Mouse (Mus musculus) cerebellum, postnatal 36 days (tissue): ENCODE measurements around the gene 1500011B03Rik.

Source experiments
- DNase-seq, 2 experiments: peaks; one replicate each; pipeline ENCODE4 v3.0.0; 2021 to 2022; ENCODE audit warnings: mixed read lengths in 2 of 2

1500011B03Rik gene

DNA sequence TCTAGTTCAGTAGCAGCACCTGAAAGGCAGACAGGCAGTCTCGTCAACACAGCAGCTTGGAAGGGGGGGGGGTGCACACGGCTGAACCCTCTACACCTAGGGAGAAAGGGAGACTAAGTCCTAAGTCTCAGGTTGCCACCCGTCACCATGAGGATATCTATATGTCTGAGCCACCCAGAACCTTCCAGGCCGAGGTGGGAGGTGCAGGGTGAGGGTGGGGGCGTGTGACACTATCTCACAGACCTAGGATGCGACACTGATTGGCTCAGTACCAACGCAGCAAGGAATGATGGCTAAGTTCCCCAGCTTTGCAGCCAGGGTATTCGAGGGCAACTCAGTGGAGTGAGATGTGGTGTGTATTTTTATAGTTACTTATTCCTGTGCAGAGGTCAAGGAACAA lies 14.9 kb downstream of the 1500011B03Rik start:
- no peak for DNase-seq

DNA sequence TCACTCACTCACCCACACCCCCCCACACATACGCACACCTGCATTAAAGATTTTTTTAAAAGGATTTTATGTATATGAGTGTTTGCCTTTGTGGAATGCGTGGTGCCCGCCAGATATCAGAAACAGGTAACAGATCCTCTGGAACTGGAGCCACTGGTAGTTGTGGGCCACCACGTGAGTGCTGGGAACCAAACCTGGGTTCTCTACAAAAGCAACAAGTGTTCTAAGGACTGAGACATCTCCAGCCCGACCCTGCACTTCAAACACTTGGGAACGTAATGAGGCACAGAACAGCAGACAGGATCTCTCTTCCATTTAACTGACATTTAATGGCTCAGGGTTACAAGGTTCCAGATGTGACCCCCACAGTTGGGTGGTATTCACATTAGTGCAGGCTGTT lies 15.4 kb downstream of the 1500011B03Rik start:
- DNase-seq = no peak

DNA sequence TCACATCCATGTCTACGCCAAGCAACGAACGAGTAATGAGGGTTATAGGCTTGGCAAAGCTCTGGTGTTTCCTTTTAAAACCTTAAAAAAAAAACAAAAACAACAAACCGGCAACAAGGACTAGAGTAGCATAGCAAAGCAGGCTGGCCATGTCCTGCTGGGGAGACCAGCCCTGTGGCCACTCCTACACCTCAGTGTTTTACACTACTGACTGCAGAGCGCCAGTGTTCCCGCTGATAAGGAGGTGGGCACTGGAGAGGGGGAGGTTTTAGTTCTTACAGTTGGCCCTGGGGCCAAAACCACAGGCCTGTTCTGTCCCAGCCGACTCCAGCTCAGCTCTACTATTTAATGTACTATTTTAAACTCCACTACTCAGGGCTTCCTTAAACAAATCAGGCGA lies 15.8 kb downstream of the 1500011B03Rik start:
- DNase-seq = no peak

DNA sequence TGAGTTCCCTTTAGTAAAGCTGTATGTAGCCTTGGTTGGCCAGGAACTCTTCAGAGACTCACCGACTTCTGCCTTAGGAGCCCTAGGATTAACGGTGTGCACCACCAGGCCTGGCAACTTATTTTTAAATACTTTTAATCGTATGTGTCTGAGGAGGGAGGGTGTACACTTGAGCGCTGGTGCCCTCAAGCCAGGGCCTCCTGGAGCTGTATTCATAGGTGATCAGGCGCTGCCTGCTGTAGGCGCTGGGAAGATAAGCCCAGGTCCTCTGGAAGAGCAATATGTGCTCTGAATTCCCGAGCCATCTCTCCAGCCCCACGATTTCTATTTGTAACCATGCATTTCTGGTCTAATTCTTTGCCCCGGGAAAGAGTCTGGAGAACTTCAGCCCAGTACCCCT lies 16.2 kb downstream of the 1500011B03Rik start:
- DNase-seq = no peak

DNA sequence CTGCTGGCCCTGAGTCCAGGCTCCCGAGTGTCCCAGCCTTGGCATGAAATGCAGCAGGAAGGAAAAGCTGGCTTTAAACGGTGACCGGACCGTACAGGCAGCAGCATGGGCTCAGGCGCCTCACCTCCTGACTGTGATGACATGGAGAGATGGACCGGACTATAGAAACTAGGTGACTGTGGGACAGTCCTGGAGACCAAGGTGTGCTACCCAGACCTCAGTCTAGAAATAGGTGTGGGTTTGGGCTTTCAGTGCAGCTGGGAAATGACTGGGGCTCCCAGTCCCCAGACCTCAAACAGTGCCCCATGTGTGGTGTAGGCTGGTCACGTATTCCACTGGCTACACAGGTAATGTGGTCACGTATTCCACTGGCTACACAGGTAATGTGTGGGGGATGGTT lies 16.6 kb downstream of the 1500011B03Rik start:
- DNase-seq = no peak

DNA sequence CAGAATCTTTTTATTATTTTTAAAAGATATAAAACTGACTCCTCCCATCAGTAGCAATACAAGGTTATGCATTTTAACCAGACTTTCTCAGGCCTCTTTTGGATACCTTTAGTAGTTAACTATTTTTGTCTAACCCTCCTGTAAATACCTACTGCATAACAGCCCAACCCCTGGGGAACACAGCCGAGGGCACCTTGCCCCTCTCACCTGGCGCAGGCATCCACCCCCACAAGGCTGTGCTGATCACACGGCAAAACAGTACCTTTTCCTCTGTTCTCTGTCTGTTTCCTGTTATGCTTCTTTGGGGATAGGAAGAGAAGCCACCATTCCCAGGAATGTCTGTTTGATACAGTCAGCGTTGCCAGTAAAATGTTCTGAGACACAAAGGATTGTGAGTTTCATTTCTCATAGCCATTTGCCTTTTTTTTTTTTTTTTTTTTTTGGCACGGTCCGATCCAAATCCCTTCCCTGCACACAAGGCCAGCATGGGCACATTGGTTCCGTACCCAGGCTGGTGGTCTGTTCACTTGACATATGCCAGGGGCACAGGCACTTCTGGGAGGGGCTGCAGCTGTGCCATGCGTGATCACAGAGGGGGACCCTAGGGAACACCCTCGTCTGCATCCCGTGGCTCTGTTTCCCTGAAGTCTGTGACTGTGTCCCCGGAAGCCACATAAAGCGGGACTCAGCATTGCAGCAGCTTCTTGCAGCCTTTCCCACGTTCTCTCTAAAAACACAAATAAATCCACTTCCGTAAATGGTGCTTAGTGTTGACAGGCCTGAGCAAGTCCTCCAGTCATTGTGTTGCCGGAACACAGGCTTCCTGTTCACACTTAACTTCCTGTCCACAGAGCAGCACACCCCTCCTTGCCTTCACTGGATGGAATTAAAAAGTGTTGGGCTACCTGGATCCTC lies 17.6 kb downstream of the 1500011B03Rik start:
- no peak for DNase-seq

DNA sequence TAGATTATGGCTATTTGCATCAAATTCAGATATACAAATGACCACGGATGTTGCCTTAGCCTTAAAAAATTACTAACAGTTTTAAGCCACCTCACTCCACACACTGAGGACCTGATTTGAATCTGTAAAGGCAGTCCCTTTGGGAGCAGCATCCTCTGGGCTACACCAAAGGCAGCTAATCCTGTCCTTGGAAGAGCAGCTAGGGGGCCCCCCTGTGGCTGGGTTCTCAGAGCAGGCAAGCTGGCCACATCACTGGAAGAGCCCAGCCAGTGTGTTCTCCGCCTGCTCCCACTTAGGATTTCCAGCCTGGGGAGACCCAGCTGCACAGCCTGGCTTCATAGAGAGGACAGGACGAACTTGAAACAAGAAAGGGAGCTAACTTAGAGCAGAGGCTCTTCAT lies 18.3 kb downstream of the 1500011B03Rik start:
- DNase-seq = peak; percentile 57 to 74

DNA sequence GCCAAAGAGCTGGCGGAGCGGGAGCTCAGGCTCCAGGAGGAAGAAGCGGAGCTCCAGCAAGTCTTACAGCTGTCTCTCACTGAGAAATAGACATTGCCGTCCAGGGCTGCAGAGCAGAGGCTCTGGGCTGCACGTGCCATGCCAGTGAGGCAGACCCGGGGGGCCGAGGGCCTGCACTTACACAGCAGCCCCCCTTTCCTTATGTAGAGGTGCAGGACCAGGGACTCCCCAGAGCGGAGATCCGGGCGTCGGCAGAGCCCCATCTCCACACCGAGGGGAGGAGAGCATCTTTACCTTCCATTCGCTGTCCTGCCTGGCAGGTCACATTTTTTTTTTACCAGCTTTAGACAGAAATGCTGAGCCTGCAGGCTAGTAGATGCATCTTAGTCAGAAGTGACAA lies 18.9 kb downstream of the 1500011B03Rik start:
- DNase-seq = no peak

DNA sequence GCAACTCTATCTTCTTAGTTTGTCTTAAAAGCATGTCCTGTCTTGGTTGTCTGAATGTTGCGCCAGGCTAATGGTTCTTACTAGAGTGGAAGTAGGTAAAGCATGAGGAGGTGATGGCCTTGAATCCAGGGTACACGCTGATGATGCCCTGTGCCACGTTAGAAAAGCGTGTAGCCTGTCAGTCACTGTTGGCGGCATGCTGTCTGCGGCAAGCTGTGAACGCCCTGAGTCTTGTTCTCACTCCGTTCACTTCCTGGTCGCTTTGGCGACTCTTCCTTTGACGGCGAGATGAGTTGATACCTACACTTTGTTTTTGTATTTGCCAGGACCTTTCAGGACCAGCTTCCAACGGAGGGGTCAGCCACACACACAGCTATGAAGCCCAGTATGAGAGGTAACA lies 20.0 kb downstream of the 1500011B03Rik start:
- no peak for DNase-seq

DNA sequence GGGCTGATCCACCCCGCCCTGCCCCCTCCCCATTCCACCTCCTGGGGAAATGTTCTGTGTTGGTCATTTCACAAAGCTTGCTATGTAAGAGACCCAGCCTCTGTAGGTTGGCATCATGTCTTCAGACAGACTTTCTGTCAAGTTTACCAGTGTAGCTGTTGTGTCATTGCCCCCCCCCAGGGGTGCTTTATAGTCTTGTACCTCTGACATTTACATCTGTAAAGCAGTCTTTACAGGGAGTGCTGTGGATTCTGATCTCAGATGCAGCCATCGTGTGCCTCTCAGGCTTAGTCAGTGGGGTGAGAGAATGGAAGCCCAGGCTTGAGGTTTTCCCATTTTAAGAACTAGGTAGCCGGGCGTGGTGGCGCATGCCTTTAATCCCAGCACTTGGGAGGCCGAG lies 21.4 kb downstream of the 1500011B03Rik start:
- DNase-seq = peak in 1 of 2 experiments; percentile 1

DNA sequence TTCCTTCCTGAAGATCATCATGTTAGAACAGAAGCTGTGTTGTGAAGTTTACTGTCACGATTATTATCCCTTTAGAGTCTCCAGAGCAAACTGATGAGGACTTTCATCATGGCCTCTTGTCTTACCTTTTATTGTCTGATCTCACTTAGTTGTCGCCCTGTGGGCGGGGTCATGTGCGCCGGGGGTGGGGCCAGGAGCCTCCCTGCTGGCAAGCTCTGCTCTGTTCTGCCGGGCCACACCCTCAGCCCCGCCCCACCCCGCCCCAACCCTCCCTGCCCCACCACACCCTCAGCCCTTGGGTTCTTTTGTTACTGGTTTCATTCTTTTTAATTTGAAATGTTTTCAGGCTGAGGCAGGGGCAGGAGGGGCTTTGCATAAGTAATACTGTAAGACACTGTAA lies 22.2 kb downstream of the 1500011B03Rik start:
- peak in 1 of 2 experiments; percentile 20 for DNase-seq

DNA sequence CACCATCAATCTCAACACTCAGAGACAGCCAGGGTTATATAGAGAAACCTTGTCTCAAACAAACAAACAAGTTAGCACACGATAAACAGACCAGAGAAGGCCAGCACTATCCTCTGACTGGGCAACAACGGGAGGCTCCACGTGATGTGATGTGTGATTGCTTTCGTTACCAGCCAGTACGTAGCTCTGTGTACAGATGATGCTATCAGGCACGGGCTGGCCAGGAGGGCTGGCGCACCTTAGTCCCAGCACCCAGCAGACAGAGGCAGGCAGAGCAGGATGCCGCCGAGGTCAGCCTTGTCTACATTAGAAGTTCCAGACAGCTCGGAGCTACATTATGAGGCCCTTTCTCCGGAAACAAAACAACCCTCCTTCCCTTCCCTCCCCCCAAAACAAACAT lies 23.4 kb downstream of the 1500011B03Rik start:
- no peak for DNase-seq

DNA sequence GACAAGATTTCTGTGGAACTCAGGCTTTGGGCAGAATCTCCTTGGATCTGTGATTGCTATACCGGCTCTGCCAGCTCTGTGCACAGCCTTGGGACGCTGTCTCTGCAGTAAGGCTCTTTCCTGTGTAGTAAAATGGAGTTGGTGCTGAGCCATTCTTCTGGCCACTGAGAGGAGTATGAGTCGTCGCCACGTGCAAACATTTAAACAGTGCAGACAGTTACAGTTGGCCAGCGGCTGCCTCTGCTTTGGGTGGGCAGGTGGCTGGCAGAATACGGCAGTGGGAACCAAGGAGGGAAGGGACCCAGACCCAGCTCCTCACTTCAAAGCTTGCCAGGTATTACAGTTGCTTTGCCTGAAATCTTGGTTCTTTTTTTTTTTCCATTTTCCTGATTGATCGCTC lies 26.0 kb downstream of the 1500011B03Rik start:
- DNase-seq = no peak

DNA sequence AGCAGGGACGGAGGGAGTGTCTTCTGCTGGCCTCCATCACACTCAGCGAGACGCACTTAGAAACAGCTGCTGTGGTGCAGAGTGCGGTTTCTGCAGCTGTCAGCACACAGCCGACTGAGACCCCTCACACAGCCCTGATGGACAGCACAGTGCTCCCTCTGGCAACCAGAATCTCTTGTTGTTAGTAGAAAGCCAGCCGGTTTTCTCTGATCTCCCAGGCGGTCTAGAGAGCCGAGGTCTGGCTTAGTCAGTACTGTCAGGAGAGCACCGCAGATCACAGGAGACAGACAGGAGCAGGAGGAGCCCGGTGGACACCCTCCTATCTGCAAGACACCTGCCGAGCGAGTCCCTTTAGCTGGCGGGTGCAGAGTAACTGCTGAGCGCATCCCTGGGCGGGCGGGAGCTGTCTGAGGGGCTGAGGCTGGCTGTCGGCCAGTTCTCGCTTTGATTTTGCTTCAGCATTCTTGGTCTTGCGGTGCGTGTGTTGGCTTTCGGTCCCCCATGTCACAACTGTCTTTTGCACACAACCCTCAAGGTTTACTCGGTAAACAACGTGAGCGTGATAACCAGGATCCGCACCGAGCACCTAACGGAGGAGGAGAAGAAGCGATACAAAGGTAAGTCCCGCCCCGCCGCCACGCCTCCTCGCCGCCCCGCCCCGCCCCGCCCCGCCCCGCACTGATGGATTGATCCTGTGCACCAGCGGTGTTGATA lies 26.8 kb downstream of the 1500011B03Rik start:
- peak in 1 of 2 experiments; percentile 44 for DNase-seq

DNA sequence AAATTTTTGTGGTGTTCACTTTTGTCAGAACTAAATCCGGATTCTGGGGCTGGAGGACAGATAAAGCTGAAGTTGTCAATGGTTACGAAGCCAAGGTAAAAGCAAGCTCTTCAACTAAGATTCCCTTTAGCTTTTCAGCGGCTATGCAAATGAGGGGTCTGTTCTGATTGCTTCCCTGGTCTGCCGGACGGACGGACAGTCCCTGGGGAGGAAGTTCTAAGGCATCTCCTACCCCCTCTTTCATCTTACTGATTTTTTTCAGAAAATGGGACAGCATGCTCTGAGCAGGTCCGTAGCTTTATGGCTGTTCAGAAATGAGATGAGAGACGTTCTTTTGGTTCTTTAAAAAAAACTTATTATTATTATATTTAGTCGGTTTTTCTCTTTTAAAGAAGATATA lies 27.6 kb downstream of the 1500011B03Rik start:
- no peak for DNase-seq

DNA sequence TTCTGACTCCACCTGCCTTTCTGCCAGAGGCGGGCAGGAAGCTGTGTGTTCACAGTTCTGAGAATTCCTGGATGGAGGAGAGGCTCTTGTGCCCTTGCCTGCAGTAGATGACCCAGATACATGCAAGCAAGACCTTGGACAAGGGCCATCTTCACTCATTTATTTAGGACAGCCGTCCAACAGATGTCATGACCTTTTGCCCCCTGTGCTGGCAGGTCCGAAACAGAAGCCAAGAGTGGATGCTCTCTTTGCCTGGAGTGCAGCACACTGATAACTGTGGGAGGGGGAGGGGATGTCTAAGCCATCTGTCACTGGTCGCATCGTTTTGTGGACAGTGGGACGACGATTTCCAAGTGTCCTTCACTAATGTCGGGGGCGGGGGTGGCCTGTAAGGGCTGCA lies 28.0 kb downstream of the 1500011B03Rik start:
- peak; percentile 40 to 47 for DNase-seq

DNA sequence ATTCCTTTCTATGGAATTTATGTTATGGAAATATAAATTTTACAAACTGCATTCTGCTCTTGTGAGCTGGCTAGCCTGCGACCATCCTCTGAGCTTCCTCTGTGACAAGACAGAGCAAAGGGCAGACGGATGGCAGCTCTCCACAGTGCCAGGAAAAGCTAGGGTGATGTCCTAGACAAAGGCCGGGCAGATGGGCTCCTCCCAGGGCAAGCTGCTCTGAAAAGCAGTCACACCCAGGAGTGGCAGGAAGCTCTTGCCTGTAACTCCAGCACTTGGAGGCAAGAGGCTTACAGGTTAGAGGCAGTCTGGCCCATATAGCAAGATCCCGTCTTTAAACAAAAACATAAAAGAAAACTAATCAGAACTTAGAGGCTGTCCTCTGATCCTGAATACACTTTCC lies 28.7 kb downstream of the 1500011B03Rik start:
- DNase-seq = peak; percentile 68 to 69

DNA sequence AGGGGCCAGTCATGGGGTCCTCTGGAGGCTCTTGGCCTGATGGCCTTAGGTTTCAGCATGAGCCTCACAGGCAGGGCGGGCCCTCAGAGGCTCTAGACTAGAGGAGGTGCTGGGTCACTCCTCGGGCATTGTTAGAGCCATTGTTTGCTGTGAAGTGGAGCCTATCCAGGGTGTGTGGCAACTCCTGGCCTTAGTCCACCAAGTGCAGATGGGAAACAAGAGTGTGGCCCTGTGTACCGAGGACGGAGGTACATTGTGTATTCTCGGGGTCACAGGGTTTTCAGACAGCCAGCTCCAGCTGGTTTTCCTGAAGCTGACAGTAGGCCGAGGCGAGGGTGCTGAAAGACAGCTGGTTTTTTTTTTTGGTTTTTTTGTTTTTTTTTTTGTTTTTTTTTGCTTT lies 30.0 kb downstream of the 1500011B03Rik start:
- DNase-seq = peak; percentile 36 to 54

DNA sequence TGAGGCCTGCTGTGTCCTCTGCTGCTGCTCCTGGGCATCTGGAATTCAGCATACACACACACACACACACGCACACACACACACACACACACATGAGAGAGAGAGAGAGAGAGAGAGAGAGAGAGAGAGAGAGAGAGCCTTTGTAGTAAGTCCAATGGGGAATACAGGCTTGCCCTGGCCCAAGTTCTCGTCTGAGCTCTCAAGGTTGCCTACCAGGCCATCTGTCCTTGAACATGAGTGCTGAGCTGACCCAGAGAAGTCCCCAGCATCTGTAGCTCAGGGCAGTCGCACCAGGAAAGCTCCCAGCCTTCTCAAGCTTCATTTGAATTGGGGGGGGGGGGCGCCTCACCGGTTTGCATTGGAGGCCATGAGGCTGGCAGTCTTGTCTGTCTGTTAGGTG lies 38.1 kb downstream of the 1500011B03Rik start:
- no peak for DNase-seq

DNA sequence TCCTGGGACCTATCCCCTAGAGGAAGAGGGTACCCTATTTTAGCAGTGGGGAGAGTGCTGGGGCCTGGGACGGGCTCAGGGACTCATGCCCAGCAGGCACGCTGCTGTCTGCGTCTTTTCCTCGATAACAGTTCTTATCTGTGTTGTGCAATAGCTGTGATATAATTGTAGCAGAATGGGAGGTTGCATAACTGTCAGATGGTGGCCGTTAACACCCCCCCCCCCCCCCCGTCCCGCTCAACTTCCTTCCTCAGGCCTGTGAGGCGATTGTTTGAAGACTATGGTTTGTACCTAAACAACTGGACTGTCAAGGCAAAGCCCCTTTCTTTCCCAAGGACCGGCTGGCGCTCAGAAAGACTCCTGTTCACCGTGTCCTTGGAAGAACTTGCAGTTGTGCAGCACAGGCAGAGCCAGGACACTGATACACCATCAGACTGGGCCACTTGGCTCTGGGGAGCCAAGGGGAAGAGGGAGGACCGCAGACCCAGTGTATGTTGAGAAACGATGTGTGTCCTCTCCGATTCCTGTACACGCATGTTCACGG lies 38.6 kb downstream of the 1500011B03Rik start:
- no peak for DNase-seq

DNA sequence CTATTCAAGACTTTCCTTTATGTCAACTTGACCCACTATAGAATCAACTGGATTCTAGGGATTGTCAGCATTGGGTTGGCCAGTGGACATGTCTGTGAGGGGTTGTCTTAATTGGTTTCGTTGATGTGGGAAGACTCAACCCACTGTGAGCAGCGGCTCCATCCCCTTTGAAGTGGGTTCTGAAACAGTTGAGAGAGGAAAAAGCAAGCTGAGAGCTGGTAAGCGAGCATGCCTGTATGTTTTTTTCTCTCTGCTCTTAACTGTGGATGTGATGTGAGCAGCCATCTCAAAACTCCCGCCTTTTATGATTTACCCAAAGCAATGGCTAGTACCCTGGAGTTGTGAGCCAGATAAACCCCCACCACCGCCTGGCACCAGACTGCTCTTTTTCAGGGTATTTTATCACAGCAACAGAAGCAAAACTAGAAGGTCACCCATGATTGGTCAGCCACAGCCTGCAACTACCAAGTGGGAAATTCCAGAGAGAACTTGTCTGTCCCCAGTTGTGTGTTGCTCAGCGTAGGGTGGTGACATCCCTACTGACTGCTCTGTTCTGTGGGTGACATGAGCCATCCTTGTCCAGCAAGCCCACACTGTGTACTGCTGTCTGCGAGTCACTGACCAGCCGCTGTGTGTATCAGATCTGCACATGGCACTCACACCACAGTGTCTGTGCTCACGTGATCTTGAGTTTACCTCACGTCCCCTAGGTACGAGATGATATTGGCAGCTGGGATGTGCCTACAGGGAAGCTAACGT lies 39.7 kb downstream of the 1500011B03Rik start:
- no peak for DNase-seq

DNA sequence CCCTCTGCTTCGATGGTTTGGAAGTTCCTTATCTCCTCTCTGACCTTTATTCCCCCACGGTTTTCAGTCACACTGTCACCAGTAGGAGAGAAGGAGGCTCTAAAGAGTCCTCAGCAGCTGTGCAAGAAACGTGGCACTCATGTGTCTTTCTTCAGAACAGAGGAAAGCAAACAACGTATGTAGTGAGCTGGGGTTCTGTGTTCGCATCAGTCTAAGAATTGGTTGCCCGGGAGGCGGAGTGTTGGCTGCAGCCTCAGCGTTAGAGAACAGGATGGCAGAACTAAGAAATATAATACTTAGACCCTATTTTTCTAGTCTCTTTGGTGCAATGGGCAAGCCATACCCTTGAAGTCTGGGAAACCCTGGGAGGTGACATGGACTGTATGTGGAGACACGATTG lies 40.3 kb downstream of the 1500011B03Rik start:
- no peak for DNase-seq

DNA sequence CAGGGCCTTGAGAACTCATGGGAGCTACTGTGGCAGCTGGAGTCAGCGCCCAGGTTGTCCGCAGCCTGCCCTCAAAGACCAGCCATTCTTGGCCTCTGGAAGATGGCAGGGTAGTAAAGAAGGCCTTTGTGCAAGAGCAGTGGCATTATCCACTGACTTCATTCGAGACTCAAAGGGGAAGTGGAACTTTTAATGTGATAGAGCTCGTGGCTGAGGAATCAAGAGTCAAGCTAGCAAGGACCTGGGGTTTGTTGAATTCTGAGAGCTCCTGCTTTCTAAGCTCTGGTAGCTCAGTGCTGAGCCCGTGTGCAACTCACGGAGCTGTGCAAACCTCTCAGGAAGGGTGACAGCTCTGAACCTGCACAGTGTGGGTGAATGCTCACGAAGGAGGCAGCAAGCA lies 42.4 kb downstream of the 1500011B03Rik start:
- no peak for DNase-seq
